Mouse (Mus musculus) ovary, adult 10 weeks (tissue): ENCODE measurements around the gene Gm10762. TPM values are rescaled to one million over a fixed set of nuclear protein-coding genes. Genes with fewer than 3 reads are reported as not detected.

Experiments
- polyA plus RNA-seq: library from polyadenylated mRNA; stranded (reverse); fragments of 350-450 nt; fragmentation: Illumina TruSeq; extraction: RNeasy Lipid Tissue Mini Kit (QIAGEN cat#74804); gene quantifications from one replicate; pipeline ENCODE4 v1.2.3, GENCODE M21; 2014

The Gm10762 gene
- polyA plus RNA-seq = 10.6 TPM

GRCm38 (mm10) chr2:128967661-128968441, at the start of gene Gm10762:
Gene Gm10762, minus strand, starts transcription at chr2:128967725.

GRCm38 (mm10) chr2:128966641-128967580, 614 bp downstream of the Gm10762 start, which contains the start of gene Zc3h6:
Gene Zc3h6, plus strand, starts transcription at chr2:128967402.

GRCm38 (mm10) chr2:128943538-128944528, 23.7 kb downstream of the Gm10762 start, which contains the start of gene Zc3h8:
Gene Zc3h8, minus strand, starts transcription at chr2:128944077.

Other genes with a start within 250 kb of the Gm10762 start
- 82.8 TPM for gene Tmem87b, start 149.6 kb downstream of the Gm10762 start, polyA plus RNA-seq
- gene Fbln7, start 104.7 kb downstream of the Gm10762 start, polyA plus RNA-seq = 4.8 TPM
- 9.5 TPM for gene Zc3h8, start 23.6 kb downstream of the Gm10762 start, polyA plus RNA-seq
- 23.4 TPM for gene Zc3h6, start 323 bp downstream of the Gm10762 start, polyA plus RNA-seq
- gene Vinac1, start 80.4 kb upstream of the Gm10762 start, polyA plus RNA-seq = not detected
- gene Ttl, start 98.2 kb upstream of the Gm10762 start, polyA plus RNA-seq = 19.1 TPM
- gene Polr1b, start 133.3 kb upstream of the Gm10762 start, polyA plus RNA-seq = 7.6 TPM
- gene Chchd5, start 162.0 kb upstream of the Gm10762 start, polyA plus RNA-seq = 5.7 TPM
- gene Slc20a1, start 231.0 kb upstream of the Gm10762 start, polyA plus RNA-seq = 31.1 TPM